Mouse (Mus musculus) right cerebral cortex, postnatal 36 days (tissue): Measurements from ENCODE around the gene Ucp2.

Experiments
- DNase-seq, 2 experiments: peaks; one replicate each; pipeline ENCODE4 v3.0.0; 2022; ENCODE audit warnings: low spot score in 2 of 2, mixed read lengths in 1 of 2

Gene Ucp2

DNA sequence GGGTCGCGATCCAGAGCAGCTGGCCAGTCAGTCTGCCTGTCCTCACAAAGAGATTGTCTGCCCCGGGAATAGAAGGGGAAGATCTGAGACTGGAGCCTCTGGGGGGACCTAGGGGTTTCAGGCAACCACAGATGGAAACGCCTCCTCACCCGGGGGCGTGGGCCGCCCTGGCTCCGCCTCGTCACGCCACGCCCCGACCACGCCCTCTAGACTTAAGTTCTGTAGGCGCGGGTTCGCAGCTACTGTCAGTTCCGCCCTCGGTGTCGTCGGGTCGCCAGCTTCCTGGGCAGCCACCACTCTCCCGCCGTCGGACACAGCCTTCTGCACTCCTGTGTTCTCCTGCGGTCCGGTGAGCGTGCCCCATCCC, at the start of gene Ucp2:
Ucp2 (plus strand) TSS at position 221 of the 367 bp plus-strand sequence.
- DNase-seq: peak in 1 of 2 experiments; percentile 41

DNA sequence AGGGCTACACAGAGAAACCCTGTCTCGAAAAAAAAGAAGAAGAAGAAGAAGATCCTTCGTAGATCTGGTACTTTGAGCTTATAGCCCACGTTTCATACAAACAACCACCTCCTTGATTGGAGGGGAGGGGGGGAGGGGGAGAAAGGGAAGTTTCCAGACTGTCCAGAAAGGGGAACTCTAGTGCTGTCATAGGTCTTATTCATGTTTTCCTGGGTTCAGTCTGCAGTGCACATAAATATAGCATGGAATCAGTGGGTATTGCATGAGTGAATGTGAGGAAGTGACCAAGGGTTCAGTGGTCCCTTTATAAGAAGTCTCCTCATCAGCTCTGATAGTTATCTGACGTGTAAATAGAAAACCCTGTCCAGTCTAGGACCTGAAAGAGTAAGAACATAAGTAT, 49.4 kb upstream of the Ucp2 start:
- DNase-seq: no peak

DNA sequence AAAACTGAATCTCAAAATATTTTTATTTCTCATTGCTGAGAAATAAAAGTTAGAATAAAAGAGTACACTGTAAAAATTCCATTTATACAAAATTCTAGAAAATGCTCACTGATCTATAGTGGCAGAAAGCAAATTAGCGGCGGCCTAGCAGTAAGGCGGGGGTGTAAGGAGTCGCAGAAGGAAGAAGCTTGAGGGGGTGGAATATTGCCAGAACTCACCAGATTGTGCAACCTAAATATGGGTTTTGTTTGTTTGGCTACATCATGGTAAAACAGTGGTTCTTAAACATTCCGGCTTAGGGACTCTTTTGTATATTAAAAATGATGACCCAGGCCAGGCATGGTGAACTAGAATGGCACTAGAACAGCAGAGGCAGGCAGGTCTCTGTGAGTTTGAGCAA, 46.9 kb upstream of the Ucp2 start:
- no peak for DNase-seq

DNA sequence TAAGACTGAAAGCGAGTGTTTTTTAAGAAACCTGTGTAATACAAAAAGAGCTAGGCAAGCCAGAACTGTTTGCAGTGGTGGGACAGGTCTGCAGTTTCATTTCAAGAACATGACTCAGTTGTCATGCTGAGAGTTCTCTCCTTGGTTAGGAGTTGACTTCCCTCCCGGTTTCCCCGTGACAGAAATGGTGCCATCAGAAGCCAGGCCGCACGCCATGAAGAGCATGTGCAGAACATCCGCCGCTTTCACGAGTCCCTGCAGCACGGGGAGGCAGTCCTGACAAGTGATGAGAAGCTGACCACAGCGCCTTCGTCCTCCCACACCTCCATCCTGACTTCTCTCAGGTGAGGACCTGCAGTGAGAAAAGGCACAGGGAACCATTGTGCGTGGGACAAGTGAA, 44.6 kb upstream of the Ucp2 start:
- DNase-seq: no peak

DNA sequence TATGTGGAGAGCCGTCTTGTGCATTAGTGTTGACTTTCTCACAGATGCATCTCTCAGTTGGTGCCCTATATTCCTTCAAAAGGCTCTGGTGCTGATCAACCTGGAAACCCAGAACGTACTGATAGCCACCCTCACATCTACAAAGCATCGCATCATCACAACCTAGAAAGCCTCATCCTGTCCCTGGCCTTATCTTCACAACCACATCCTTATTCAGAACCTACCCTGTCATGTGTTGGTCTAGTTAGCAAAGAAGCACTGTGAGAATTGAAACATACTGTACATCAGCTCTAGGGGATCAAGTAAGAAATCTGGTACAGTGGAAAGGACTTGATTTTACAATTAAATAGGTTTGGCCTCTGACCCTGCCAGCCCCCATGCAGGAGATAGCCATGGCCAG, 44.2 kb upstream of the Ucp2 start:
- DNase-seq: no peak

DNA sequence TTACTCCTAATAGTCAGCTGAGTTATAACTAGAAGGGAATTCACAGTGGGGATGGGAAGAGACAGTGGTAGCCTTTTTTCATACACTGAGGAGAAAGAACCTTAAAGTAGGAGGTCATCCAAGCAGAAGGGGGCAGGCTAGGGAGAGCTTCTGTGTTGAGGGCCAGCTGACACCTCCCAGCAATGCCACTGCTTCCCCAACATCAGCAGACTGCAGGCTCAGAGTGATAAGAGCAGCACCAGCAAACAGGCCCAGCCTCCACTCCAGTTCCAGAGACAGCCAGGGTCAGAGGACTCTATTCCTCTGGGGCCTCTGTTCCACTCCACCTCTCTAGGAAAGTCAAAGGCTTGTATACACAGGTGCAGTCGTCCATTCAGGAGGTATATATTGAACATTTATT, 35.0 kb upstream of the Ucp2 start:
- DNase-seq: no peak

DNA sequence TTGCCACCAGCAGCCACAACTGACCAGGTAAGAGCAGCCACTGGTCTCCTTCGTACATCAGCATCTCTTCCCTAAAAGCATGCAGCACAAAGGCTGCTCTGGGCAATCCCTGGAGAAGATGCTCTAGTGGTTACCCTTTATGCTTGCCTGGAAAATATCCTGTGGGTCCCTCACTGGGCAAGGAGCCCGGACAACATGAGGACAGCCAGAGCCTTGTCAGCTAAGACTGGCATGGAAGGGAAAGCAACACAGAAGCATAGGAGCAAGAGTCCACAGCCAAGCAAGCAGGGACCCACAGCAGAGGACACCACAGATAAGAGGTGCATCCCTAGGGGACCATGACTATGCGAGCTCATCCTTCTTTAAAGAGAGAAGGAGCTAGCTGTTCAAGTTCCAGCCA, 33.3 kb upstream of the Ucp2 start:
- DNase-seq: no peak

DNA sequence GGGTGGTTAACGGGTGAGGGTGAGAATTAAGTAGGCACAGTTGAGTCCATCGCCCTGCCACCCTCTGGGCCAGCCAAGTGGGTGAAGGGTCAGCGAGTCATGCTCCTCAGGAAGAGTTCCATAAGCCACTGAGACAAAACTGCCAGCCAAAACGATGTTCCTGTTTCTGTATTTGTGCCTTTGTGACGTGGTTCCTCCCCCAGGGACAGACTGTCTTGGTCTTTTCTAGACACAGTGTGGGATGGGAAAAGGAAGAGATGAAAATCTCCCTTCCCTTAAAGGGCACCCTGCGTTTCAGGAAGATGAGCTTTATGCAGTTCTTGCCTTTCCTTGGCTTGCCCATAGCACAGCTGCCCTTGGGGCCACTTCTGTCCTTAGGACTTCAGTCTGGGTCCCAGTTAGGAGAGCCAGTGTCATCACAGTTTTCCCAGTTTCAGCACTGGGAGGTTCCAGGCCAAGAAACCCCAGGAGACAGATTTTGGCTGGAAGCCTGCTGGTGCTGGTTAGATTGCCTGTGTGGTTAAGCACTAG, 31.5 kb upstream of the Ucp2 start:
- DNase-seq: peak; percentile 67 to 86

DNA sequence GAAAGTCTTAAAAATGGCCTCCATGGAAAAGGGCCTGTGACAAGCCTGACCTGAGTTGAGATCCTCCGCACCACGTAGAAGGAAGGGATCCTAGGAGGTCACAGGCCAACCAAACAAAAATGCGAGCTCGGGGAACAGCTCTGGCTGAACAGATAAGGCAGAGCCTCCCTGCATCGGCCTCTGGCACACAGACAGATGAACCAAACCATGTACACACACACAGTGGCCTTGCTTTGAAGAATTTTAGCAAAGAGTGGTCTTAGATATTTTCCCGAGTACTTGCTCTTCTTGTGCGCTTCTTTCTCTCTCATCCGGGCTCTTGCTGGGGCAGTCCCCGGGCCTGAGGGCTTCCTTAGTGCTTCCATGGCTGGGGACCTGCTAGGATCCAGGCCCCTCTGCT, 29.9 kb upstream of the Ucp2 start:
- DNase-seq: no peak

DNA sequence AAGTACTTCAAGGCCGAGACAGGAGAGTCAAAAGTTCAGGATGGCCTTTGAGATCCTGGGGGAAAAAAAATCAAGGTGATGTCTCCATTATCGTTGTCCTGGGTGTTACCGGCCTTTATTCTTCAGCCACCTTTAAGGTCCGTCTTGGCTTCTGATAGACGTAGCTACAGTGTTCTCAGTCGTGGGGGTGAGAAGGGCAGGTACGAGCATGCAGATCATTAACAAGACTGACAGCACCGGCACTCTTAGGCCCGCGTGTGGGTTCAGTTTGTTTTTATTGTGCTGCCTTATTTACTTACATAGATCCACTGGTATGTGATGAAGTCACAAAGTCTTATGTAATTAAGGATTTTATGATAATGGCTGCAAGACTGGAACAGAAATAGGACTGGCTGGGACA, 29.4 kb upstream of the Ucp2 start:
- no peak for DNase-seq

DNA sequence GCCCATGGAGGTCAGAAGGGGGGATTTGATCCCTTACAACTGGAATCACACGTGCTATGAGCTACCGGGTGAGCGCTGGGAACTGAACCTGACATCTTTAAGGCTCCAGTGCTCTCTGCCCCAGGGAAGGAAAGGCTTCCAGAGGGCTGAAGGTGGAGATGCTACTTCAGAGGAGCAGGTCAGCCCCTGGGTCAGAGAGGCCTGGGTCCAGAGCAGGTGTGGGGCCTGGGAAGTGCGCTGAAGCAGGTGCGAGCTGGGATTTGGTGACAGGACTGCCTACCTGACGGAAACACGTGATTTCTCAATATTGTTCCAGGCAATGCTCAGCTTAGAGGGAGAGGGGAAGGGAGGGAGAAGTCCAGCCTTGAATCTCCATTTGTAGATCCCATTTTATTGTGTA, 28.9 kb upstream of the Ucp2 start:
- no peak for DNase-seq

DNA sequence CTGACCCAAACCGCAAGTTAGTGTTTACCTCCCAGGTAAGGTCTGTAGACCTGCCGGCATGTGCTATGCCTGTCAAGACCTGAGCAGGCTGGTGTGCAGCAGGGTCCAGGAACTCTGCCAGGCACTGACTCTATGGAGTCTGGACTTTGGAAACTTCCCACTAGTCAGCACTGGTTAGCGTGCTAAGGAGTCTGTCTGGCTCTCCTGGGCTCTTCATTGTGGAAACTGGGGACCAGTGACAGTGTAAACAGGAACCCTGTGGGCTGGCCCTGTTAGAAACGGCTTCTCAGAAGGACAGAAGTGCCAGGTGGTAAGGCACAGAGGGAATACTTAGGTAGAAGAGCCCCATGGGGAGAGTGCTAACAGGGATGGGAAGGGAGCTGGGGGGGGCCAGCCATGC, 27.9 kb upstream of the Ucp2 start:
- DNase-seq: no peak

DNA sequence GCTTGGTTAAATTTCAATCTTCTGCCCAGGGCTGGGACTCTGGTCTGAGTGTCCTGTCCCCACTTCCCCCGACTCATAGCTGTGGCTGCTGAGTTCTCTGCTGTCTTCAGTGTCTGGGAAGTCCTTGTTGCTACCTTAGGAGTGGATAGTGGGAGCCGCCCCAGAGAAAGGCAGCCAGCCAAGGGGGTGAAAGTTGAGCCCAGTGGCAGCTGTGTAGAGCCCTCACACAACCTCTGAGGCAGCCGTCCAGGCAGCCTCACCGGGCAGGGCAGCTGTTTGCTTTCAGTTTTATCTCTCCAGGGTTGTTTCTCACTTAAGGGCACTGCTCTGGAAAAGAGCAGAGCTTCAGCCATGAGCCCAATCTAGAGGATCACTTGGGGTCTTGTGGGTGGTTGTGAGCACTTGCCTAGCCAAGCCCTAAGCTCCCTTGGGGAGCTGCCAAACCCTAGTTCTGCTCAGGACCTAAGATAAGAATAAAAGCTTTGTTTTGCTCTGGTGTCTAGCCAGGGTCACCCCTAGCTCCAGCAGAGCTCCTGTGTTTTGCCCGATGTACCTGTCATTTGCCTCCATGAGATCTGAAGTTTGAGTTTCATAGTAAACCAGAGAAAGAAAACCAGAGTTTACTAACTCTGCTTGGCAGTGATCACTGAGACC, 27.4 kb upstream of the Ucp2 start:
- no peak for DNase-seq

DNA sequence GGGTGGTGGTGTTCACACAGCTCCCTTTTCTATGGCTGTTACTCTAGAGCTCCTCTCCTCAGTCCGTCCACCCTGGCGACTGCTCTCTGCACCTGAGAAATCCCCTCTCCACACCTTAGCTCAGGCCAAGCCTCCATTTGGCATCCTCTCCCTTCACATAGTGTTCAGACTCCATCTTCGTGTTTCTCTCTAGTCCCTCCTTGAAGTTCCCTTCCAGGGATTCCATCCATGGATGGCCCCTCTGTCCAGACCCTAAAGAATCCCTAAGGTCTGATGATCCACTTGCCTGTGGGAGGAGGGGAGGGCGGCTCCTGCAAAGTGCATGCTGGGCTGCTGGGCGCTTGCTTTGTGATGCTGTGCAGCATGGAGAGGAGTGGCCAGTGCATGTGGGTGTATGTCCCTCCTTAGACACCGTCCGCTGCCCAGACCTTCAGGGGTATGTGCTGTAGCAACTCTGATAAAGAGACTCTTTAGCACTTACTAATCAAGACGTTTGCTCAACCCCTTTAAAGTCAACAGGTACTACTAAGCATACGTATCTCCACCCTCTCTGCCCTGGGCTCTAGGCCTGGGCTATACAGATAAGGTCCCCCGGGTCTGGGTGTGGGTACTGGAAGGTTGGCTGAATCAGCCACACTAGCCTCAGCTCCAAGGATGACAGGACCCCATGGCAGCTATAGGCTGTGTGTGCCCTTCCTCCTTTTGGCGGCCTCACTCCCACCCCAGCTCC, 26.2 kb upstream of the Ucp2 start:
- DNase-seq: no peak

DNA sequence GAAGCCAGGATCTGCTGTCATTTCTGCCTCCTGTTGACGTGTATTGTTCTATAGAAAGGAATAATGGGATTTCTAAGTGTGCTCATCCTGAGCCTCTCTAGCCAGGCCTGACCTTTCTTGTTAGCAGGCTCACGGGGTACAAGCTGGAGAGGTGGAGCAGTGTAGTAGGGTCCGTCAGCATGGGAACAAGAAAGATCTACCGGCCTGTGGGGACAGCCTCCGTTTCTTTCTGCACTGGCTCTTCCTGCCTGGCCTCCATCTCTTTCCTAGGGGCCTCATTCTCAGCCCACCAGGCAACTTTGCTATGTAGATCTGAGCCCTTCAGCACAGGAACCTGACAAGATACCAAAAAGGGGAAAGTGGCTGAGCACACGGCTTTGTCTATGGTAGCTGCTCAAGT, 24.4 kb upstream of the Ucp2 start:
- no peak for DNase-seq

DNA sequence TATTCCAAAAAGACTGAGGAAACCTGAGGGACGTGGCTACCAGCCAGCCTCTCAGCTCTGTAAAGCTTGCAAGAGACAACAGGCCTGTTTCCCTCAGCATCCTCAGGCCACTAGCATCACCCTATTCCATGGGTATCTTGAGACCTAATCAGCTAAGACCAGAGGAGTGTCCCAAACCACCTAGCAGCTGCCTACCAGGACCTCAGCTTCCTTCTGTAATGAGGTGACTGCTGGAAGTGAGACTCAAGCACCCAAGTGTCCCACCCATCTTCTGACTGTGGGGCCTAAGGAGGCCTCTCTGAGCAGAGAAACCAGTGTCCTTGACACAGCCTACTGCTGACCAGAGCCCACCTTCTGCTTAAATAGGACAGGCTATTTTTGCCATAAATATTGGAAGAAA, 23.6 kb upstream of the Ucp2 start:
- no peak for DNase-seq

DNA sequence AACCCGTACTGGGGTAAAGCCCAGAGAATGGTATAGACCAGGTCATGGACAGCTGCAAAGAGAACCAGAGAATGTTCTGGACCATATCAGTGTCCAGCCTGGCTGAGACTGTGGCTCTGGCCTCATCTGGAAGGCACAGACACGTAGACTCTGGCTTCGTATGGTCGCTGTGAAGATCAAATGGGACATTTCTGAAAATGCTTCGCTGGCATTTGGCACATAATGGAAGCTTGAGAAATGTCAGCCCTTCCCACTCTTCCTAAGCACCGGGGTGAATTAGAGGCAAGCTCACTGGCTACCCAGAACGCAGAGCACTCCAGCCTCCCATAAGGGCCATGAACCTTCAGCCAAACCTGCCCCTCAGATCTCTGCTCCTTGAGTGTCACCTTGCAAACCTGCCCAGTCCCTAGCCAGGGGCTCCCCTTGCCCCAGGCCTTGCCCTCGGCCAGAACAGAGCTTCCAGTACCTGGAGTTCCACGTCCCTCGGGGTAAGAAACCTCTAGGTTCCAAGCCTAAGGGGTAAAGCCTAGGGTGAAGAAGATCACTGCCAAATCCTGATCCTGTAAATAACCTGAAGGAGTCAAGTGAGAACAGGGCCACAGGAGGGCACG, 22.2 kb upstream of the Ucp2 start:
- DNase-seq: no peak

DNA sequence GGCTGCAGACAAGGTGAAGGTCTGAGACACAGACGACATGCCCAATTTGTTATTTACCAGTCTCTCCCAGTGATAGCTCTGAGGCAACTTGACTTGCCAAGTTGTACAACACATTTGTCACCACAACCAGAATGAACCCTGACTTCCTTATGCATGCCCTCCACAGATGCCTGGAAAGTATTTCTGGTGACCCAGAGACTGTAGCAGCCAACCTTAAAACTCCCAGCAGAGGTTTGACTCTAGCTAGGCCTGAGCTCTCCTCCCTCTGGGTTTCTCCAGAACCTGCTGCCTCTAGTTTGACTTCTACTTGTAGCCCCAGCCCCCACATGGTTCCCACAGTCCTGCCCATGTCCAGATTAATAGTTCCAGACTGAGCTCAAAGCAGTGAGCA, 21.7 kb upstream of the Ucp2 start:
- DNase-seq: no peak

DNA sequence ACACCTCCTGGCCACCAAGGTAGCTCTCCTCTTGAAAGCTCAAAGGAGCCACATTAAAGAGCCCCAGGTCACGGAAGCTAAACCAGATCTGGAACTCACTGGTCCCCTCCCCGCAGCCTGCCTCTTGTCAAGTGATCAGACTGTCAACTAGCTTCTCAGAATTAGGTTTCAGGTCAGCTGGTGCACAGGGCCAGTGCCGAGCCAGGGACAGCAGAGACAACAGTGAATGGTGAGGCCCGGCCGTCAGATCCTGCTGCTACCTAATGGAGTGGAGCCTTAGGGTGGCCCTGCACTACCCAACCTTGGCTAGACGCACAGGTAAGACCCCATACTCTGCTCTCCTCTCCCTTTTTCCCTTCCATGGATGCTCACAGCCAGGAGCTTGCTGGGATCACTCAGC, 20.4 kb upstream of the Ucp2 start, which contains the start of gene Ucp3:
Ucp3 (plus strand) TSS at position 214 of the 400 bp plus-strand sequence.
- no peak for DNase-seq

DNA sequence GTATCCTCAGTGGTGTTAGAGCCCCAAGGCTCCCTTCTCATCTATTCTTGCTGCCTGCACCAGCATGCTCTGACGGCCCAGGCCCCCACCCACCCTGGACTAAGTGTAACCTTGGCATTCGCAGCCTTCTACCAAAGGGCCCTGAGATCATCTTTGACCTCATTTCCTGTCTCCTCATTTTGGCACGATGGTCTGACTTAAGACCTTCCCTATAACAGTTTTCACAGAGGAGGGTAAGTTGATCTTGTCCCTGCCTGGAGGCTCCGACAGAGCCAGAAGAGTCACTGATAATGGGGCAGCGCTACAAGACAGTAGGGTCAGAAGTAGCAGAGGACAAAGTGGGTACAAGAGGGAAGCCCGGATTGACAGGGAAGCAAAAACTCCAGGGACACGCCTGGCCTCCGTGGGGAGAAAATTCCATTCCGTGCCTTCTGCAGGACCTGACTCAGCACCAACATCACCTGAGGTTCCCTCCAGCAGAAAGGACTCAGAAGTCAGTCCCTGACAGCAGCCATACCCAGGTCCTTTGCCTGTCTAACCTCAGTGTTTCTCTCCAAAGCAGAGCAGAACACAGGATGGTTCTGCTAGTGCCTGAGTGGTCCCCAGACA, 19.2 kb upstream of the Ucp2 start:
- no peak for DNase-seq

DNA sequence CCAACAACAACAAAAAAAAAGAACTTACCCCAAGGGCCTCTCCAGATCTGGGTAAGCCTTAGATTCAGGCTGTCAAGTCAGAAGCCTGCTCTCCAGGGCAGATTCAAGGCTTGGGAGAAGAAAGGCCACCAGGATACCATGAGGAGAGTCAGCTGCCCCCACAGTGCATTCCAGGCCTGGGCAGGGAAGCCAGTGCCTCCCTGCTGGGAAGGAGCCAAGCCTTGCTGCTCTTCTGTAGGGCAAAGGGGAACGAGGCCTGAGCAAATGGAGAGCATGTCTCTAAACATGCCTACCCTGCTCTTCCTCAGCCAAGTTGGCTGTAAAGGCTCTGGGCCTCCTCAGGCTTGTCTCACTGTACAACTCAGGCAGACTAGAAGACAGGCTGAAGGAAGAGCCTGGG, 18.5 kb upstream of the Ucp2 start:
- no peak for DNase-seq

DNA sequence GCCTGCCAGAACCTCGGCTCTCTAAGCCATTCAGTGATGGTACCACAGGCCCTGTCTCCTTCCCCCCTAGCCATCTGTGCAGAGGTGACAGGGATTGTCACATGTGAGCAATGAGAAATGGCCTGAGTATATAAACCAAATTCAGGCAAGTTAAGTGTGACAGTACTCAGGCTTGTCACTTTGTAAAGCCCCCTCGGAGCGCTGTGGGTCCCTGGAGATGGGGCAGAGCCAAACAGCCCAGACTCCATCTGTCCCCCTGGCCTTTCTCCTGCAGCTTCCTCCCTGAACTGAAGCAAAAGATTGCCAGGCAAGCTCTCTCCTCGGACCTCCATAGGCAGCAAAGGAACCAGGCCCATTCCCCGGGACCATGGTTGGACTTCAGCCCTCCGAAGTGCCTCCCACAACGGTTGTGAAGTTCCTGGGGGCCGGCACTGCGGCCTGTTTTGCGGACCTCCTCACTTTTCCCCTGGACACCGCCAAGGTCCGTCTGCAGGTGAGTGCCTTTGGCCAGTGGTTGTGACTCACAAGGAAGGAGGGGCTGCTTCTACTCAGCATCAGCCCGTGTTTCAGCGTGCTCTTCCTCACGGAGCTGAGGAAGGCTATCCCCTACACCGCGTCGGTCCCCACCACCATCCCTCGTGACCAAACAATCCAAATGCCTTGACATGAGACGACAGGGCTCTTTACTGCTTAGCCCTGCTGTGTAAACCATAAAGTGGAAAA, 13.9 kb upstream of the Ucp2 start:
- DNase-seq: no peak
